Mouse (Mus musculus) gastrocnemius, adult 2 months (tissue): ENCODE results near the gene Olfr17. TPM values are rescaled to one million over a fixed set of nuclear protein-coding genes. Genes with fewer than 3 reads are reported as not detected.
"Not testable (repeated sequence)": the region's sequence is repeated elsewhere in the genome, so short reads cannot be mapped to it uniquely, and the experiment has no call there.

ENCODE experiments used
- DNase-seq: peaks from one replicate; pipeline ENCODE4 v3.0.0; 2022
- H3K27ac ChIP-seq: fragments of 200-600 bp; 2 replicates; pipeline ENCODE4 v1.8.1; 2022; ENCODE audit warnings: mild to moderate bottlenecking
- H3K4me3 ChIP-seq: fragments of 200-600 bp; 2 replicates; pipeline ENCODE4 v1.8.1; 2022; ENCODE audit warnings: mild to moderate bottlenecking, moderate library complexity
- CTCF ChIP-seq: fragments of 200-600 bp; IDR thresholded peaks from 2 replicates; pipeline ENCODE4 v1.8.1; 2022; ENCODE audit warnings: antibody characterized with exemption, mild to moderate bottlenecking, moderate library complexity
- intact Hi-C: fragments of 180-260 bp; cut with DNase I; formaldehyde crosslinking; loops from one replicate; pipeline ENCODE4 v1.15.1; 2025
- long read RNA-seq, 2 experiments: library from polyadenylated mRNA; stranded (forward); transcript quantifications; one replicate each; pipeline ENCODE4 v2.0.0; 2021
- total RNA-seq, 2 experiments: library from RNA; stranded (reverse); gene quantifications; 2 replicates each; pipeline ENCODE4 v1.2.3; 2021

Olfr17 gene
- total RNA-seq = not detected
- long read RNA-seq, experiment 1 = 0 reads
- long read RNA-seq, experiment 2 = 0 reads

- Histone ChIP-seq H3K4me3 (no peak within 1 kb of the TSS), H3K27ac (no peak within 1 kb of the TSS)
- no peak for DNase-seq
- intact Hi-C loops = no loop called here
- no peak for TF ChIP-seq CTCF
Measured at GRCm38 (mm10) chr7:107092920-107093319, at the start of gene Olfr17. TSS of gene Olfr17 (plus strand) at chr7:107093220.

- intact Hi-C loops = no loop called here
- no peak for TF ChIP-seq CTCF
- DNase-seq = no peak
- Histone ChIP-seq H3K4me3 (no peak overlapping the region), H3K27ac (no peak overlapping the region)
Measured at GRCm38 (mm10) chr7:107044407-107044806, 48.6 kb upstream of the Olfr17 start.

GRCm38 (mm10) chr7:107045833-107046232 is 47.2 kb upstream of the Olfr17 start:
- intact Hi-C loops = no loop called here

GRCm38 (mm10) chr7:107047578-107047977 is 45.4 kb upstream of the Olfr17 start:
- DNase-seq = no peak
- Histone ChIP-seq H3K4me3 (no peak overlapping the region), H3K27ac (no peak overlapping the region)
- intact Hi-C loops = no loop called here
- no peak for TF ChIP-seq CTCF

More at GRCm38 (mm10) chr7:107045833-107046232, 47.2 kb upstream of the Olfr17 start:
- H3K27ac ChIP-seq = no peak overlapping the region
- no peak overlapping the region for H3K4me3 ChIP-seq
- peak; percentile 60 for TF ChIP-seq CTCF
- no peak for DNase-seq

- Histone ChIP-seq H3K27ac (no peak within 1 kb of the TSS), H3K4me3 (no peak within 1 kb of the TSS)
- intact Hi-C loops = no loop called here
- no peak for TF ChIP-seq CTCF
- no peak for DNase-seq
Measured at GRCm38 (mm10) chr7:107070681-107071080, 22.3 kb upstream of the Olfr17 start, which contains the start of gene Olfr714. TSS of gene Olfr714 (plus strand) at chr7:107070981.

GRCm38 (mm10) chr7:107110269-107110668 is 17.2 kb downstream of the Olfr17 start, which contains the start of gene Olfr715b:
TSS of gene Olfr715b (minus strand) at chr7:107110369.
- H3K4me3 ChIP-seq, intact Hi-C loops, H3K27ac ChIP-seq, DNase-seq: not testable (repeated sequence)

GRCm38 (mm10) chr7:107130983-107131382 is 38.0 kb downstream of the Olfr17 start, which contains the start of gene Olfr715:
TSS of gene Olfr715 (minus strand) at chr7:107131083.
- H3K27ac ChIP-seq, DNase-seq, intact Hi-C loops, H3K4me3 ChIP-seq: not testable (repeated sequence)

GRCm38 (mm10) chr7:107138027-107138426 is 45.0 kb downstream of the Olfr17 start, which contains the start of gene Olfr716:
TSS of gene Olfr716 (plus strand) at chr7:107138327.
- DNase-seq, H3K27ac ChIP-seq, H3K4me3 ChIP-seq, intact Hi-C loops: not testable (repeated sequence)

Other genes with a start within 250 kb of the Olfr17 start
- not detected for gene Olfr703, start 249.9 kb upstream of the Olfr17 start, total RNA-seq
- gene Olfr704, start 230.0 kb upstream of the Olfr17 start, total RNA-seq = not detected
- not detected for gene Olfr705, start 216.3 kb upstream of the Olfr17 start, total RNA-seq
- not detected for gene Olfr706, start 205.1 kb upstream of the Olfr17 start, total RNA-seq
- not detected for gene Olfr707, start 192.0 kb upstream of the Olfr17 start, total RNA-seq
- gene Olfr1532-ps1, start 185.2 kb upstream of the Olfr17 start, total RNA-seq = not detected
- not detected for gene Olfr709-ps1, start 161.0 kb upstream of the Olfr17 start, total RNA-seq
- not detected for gene Olfr710, start 144.9 kb upstream of the Olfr17 start, total RNA-seq
- not detected for gene Olfr6, start 129.3 kb upstream of the Olfr17 start, total RNA-seq
- not detected for gene Olfr711, start 117.8 kb upstream of the Olfr17 start, total RNA-seq
- gene Olfr2, start 87.1 kb upstream of the Olfr17 start, total RNA-seq = not detected
- gene Olfr713, start 62.0 kb upstream of the Olfr17 start, total RNA-seq = not detected
- gene Olfr714, start 22.2 kb upstream of the Olfr17 start, total RNA-seq = not detected
- gene Olfr715b, start 17.1 kb downstream of the Olfr17 start, total RNA-seq = not detected
- not detected for gene Olfr715, start 37.9 kb downstream of the Olfr17 start, total RNA-seq
- not detected for gene Olfr716, start 45.1 kb downstream of the Olfr17 start, total RNA-seq
- gene Nlrp14, start 73.8 kb downstream of the Olfr17 start, total RNA-seq = not detected
- not detected for gene Rbmxl2, start 116.2 kb downstream of the Olfr17 start, total RNA-seq